Mouse (Mus musculus) C2C12 (cell line): ENCODE data around the gene Rybp.

Source experiments
- CTCF ChIP-seq: IDR thresholded peaks from one replicate; pipeline ENCODE4 v1.5.1; 2011; ENCODE audit not compliant: control insufficient read depth, insufficient read depth, insufficient read length
- MAX ChIP-seq: IDR thresholded peaks from one replicate; pipeline ENCODE4 v1.6.1; 2011; ENCODE audit warnings: mild to moderate bottlenecking, control low read depth
- MYOD1 ChIP-seq: IDR thresholded peaks from one replicate; pipeline ENCODE4 v1.6.1; 2011; ENCODE audit warnings: low read depth; ENCODE audit not compliant: control insufficient read depth, insufficient read length
- MYOG ChIP-seq: IDR thresholded peaks from one replicate; pipeline ENCODE4 v1.6.1; 2011; ENCODE audit not compliant: control insufficient read depth, insufficient read length; ENCODE audit errors: extremely low read depth

DNA sequence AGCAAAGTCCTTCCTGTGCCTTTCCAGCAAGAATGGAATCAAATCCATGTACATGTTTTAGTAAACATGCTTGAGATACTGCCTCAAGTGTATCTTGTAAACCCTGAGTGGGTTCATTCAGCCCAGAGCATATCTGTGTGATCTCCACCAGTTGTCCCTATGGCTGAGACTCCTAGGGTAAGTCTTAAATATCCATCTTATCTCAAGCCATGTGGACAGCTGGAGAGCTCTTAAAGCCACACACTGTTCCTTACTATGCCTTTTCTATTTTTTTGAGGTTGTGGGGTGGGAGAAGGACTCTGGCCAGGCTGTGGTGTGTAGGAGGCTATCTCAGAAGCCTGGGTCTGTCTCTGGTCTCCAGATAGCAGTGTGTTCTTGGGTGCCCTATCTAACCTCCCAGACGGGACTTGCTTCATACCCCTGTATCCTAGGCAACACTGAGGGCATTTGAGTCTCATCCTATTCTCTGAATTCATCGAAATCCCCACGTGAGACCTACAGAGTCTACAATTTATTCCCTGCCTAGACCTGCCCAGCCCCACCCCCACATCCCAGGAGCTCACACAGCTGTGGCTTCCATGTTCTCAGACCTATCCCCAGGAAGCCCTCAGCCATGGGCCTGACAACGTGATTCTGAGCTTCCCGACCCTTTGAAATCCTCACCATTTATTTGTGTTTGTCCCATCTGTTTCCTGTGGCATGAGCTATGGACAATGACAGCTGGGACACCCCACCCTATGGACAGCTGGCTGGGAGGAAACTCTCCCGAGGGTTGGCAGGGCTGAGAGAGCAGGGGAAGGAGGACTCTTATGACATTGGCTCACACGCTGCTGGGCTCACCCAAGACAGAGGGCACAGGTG, 98.2 kb downstream of the Rybp start:
- TF ChIP-seq MYOD1 (peak; percentile 86), CTCF (no peak), MAX (no peak), MYOG (no peak)
